Comparison of ENCODE assay signal across 16 mouse cellular contexts in genomic region chr6:31092760-31093159, GRCm38 (mm10).
DNase-seq lines count a peak whose midpoint lies in the region; ATAC-seq and TF ChIP-seq lines count a peak whose summit lies in the region.
"Had no signal": no experiment of that assay in that cellular context is flagged by ENCODE, and none has a peak within 500 bp of the region (broad histone marks: within the 10 kb centered on the region; RNA-seq: fewer than 3 reads in every experiment).

No protein-coding gene starts in this region.

- no peak overlapping the region for H3K9ac ChIP-seq in hindbrain, postnatal 0 days (replicated peaks; ENCODE audit: low read length)
- H3K9ac ChIP-seq in hindbrain, embryonic 14.5 days = no peak overlapping the region
- H3K9ac ChIP-seq: heart, embryonic 15.5 days; hindbrain, embryonic 13.5 days; liver, embryonic 14.5 days had no signal

- peak; percentile 63 for DNase-seq in hindbrain, postnatal 0 days (ENCODE audit: low spot score)
- no peak for DNase-seq in hindbrain, embryonic 14.5 days (ENCODE audit: low spot score)
- peak; percentile 49 for DNase-seq in lung, postnatal 36 days
- no peak for DNase-seq in lung, adult 2 months
- peak; percentile 74 to 84 for DNase-seq in cerebellum, adult 18-20 months
- DNase-seq in skeletal muscle tissue, adult 2 months (ENCODE audit: low read depth, low spot score) = peak; percentile 62
- no peak for DNase-seq in B cell, adult 2 months
- DNase-seq: kidney, adult 11 months; right cerebral cortex, adult 18-20 months; thymus, adult 18-20 months had no signal

- H3K4me1 ChIP-seq in hindbrain, postnatal 0 days (ENCODE audit: insufficient read depth, low read length) = peaks cover 28% of the 10 kb centered on the region
- peaks cover 20% of the 10 kb centered on the region for H3K4me1 ChIP-seq in hindbrain, embryonic 14.5 days (replicated peaks; ENCODE audit: control insufficient read depth, insufficient read depth, low read length)
- peaks cover 43% of the 10 kb centered on the region for H3K4me1 ChIP-seq in lung, adult 2 months (ENCODE audit: control insufficient read depth, insufficient read depth, low read length)

- no peak for ATAC-seq in hindbrain, postnatal 0 days
- ATAC-seq in hindbrain, embryonic 14.5 days (ENCODE audit: low FRiP score) = no peak
- ATAC-seq: CD4-positive, CD25-positive, alpha-beta regulatory T cell, adult 4 months; forebrain, embryonic 16.5 days had no signal

- no peak for TF ChIP-seq CTCF in hindbrain, postnatal 0 days (IDR thresholded peaks at IDR 0.05; ENCODE audit: low read depth)
- no peak for TF ChIP-seq CTCF in lung, adult 2 months (IDR thresholded peaks at IDR 0.05; ENCODE audit: insufficient read depth, low read length)

- peak overlapping the region; percentile 16; the same call in 1 of the 2 replicates for H3K27ac ChIP-seq in hindbrain, postnatal 0 days
- H3K27ac ChIP-seq in hindbrain, embryonic 14.5 days = no peak overlapping the region
- H3K27ac ChIP-seq: heart, embryonic 15.5 days; hindbrain, embryonic 13.5 days; liver, embryonic 14.5 days had no signal

- no peak overlapping the region for H3K4me2 ChIP-seq in hindbrain, postnatal 0 days (ENCODE audit: low read depth, low read length)
- no peak overlapping the region for H3K4me2 ChIP-seq in hindbrain, embryonic 14.5 days (replicated peaks)
- H3K4me2 ChIP-seq: heart, embryonic 15.5 days; hindbrain, embryonic 13.5 days had no signal

- TF ChIP-seq POLR2A in lung, adult 2 months (IDR thresholded peaks at IDR 0.05; ENCODE audit: borderline replicate concordance, extremely low read depth, low read depth, low read length) = no peak

- no peak overlapping the region for H3K4me3 ChIP-seq in hindbrain, postnatal 0 days (ENCODE audit: low read length)
- H3K4me3 ChIP-seq in hindbrain, embryonic 14.5 days (replicated peaks; ENCODE audit: low read length) = no peak overlapping the region
- H3K4me3 ChIP-seq in lung, adult 2 months (replicated peaks; ENCODE audit: extremely low read depth, low read depth, low read length) = no peak overlapping the region
- H3K4me3 ChIP-seq: heart, embryonic 15.5 days; hindbrain, embryonic 13.5 days; myocyte had no signal

- H3K36me3 ChIP-seq in hindbrain, postnatal 0 days (ENCODE audit: insufficient read depth, low read length) = no peaks in the 10 kb centered on the region
- H3K36me3 ChIP-seq in hindbrain, embryonic 14.5 days (replicated peaks; ENCODE audit: control insufficient read depth, insufficient read depth) = no peaks in the 10 kb centered on the region
- H3K36me3 ChIP-seq: heart, embryonic 15.5 days; hindbrain, embryonic 13.5 days had no signal

- H3K27me3 ChIP-seq in hindbrain, postnatal 0 days (ENCODE audit: insufficient read depth, low read length) = no peaks in the 10 kb centered on the region
- no peaks in the 10 kb centered on the region for H3K27me3 ChIP-seq in hindbrain, embryonic 14.5 days (ENCODE audit: control insufficient read depth, insufficient read depth, low read length)
- H3K27me3 ChIP-seq: heart, embryonic 15.5 days; hindbrain, embryonic 13.5 days had no signal

- H3K9me3 ChIP-seq in hindbrain, postnatal 0 days (ENCODE audit: low read length) = no peaks in the 10 kb centered on the region
- no peaks in the 10 kb centered on the region for H3K9me3 ChIP-seq in hindbrain, embryonic 14.5 days (ENCODE audit: control insufficient read depth, low read length)
- H3K9me3 ChIP-seq: heart, embryonic 15.5 days; hindbrain, embryonic 13.5 days had no signal

- WGBS in hindbrain, postnatal 0 days = 54% methylated on average over 5 of the region's 5 CpGs
- WGBS in hindbrain, embryonic 14.5 days = 72% methylated on average over 5 of the region's 5 CpGs
- WGBS in lung, adult 2 months = 25% methylated on average over 5 of the region's 5 CpGs

Comparison
In these comparisons a context has a peak if more than half of its experiments do, and no peak if none do; other contexts are left out.
1. DNase-seq: peak in hindbrain, postnatal 0 days (single experiment), lung, postnatal 36 days (single experiment), cerebellum, adult 18-20 months (2 of 2) and skeletal muscle tissue, adult 2 months (single experiment); none in hindbrain, embryonic 14.5 days (single experiment), lung, adult 2 months (single experiment) and B cell, adult 2 months (0 of 2).